Mouse (Mus musculus) intestine, embryonic 14.5 days (tissue): Measurements from ENCODE around the gene 3110018I06Rik. TPM values are rescaled to one million over a fixed set of nuclear protein-coding genes. Genes with fewer than 3 reads are reported as not detected.

ENCODE experiments used
- ATAC-seq: fragments of 200-750 bp; cut with Nextera tagmentation; replicated peaks from 2 replicates; pipeline ENCODE4 v1.8.0; 2017; ENCODE audit warnings: low read depth, moderate number of reproducible peaks, moderate TSS enrichment, moderate library complexity; ENCODE audit not compliant: low FRiP score, low TSS enrichment
- DNase-seq: peaks from one replicate; pipeline ENCODE4 v3.0.0-alpha.2; 2018; ENCODE audit warnings: low spot score
- H3K27ac ChIP-seq: fragments of 300-500 bp; sonication (generic); 2 replicates; pipeline ENCODE4 v1.5.1; 2014; ENCODE audit warnings: low read depth, mild to moderate bottlenecking, control low read depth
- H3K27me3 ChIP-seq: fragments of 300-500 bp; sonication (generic); replicated peaks from 2 replicates; pipeline ENCODE4 v1.6.1; 2014; ENCODE audit warnings: low read length, control low read depth; ENCODE audit not compliant: control insufficient read depth, insufficient read depth
- H3K36me3 ChIP-seq: fragments of 300-500 bp; sonication (generic); 2 replicates; pipeline ENCODE4 v1.6.1; 2014; ENCODE audit warnings: low read length, control low read depth; ENCODE audit not compliant: control insufficient read depth, insufficient read depth
- H3K4me1 ChIP-seq: fragments of 300-500 bp; sonication (generic); replicated peaks from 2 replicates; pipeline ENCODE4 v1.6.1; 2014; ENCODE audit warnings: low read length, control low read depth, mixed read lengths; ENCODE audit not compliant: control insufficient read depth, insufficient read depth
- H3K4me2 ChIP-seq: fragments of 300-500 bp; sonication (generic); 2 replicates; pipeline ENCODE4 v1.6.1; 2014; ENCODE audit warnings: low read length
- H3K4me3 ChIP-seq: fragments of 300-500 bp; sonication (generic); 2 replicates; pipeline ENCODE4 v1.5.1; 2014; ENCODE audit warnings: low read depth, low read length, control low read depth, mixed read lengths
- H3K9ac ChIP-seq: fragments of 300-500 bp; sonication (generic); 2 replicates; pipeline ENCODE4 v1.6.1; 2014; ENCODE audit warnings: mild to moderate bottlenecking, low read length
- H3K9me3 ChIP-seq: fragments of 300-500 bp; sonication (generic); 2 replicates; pipeline ENCODE4 v1.6.1; 2016; ENCODE audit warnings: low read length, control low read depth; ENCODE audit not compliant: control insufficient read depth
- WGBS: fragments of 180-500 bp; shearing (Covaris S2); extraction: QIAGEN DNeasy Blood & Tissue Kit; methylation state at CpG from one replicate; pipeline ENCODE4 v1.1.7; 2014; 5-methylcytosine and 5-hydroxymethylcytosine counted together
- polyA plus RNA-seq: library from polyadenylated mRNA; unstranded; fragments of >200 nt; fragmentation: Nextera tagmentation; extraction: Ambion mirVana; gene quantifications from 2 replicates; pipeline ENCODE4 v1.2.1, GENCODE M21; 2014

Gene 3110018I06Rik
- polyA plus RNA-seq, 1 experiment from 2014 or later, result not detected

DNA sequence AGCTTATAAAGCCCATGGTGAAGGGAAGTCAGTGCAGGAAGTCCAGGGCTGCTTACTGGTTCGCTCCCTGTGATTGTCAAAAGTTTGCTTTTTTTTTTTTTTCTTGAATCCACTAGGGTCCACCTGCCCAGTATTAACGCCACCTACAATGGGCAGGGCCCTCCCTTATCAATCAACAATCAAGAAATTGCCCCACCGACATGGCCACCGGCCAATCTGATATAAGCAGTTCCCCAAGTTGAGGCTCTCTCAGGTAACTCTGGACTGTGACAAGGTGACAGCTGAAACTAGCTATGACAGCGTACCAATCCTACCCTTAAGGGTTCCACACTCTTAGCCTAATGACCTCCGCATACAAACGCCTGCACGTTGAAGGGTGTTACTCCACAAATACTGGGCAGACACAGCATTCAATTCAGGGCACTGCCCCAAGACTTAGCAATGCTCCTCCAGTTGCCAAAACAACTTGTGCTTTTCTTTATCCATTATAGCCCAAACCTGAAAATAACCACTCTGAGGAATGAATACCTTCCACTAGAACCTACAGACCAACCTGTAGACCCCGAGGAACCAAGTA is 21.3 kb downstream of the 3110018I06Rik start:
- DNase-seq (no peak), ATAC-seq (no peak)

DNA sequence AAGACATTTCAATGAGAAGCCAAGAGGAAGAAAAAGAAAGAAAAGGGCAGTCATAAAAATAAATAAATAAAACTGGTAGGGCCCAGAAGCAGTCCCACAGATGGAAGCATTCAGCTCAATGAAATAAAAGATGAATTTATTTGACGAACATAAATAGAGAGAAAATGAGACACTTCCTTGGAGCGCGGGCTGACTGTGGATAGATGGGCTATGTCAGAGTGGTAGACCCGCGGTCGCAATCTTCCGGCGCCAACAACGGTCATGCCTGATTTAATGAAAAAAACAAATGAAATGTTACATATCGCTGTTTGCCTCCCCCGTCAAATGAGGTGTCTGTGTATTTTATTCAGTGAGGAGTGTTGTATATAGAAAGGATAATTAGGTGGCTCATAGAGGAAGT is 22.7 kb downstream of the 3110018I06Rik start:
- Histone ChIP-seq H3K4me1 (no peaks in the 10 kb centered on the region), H3K27ac (no peak overlapping the region), H3K4me2 (no peak overlapping the region), H3K27me3 (no peaks in the 10 kb centered on the region), H3K9ac (no peak overlapping the region), H3K9me3 (no peaks in the 10 kb centered on the region), H3K4me3 (no peak overlapping the region), H3K36me3 (no peaks in the 10 kb centered on the region)
- ATAC-seq (no peak), DNase-seq (no peak)
- WGBS, result 84% methylated on average over 11 of the region's 11 CpGs

More for the DNA sequence above, 21.3 kb downstream of the 3110018I06Rik start:
- H3K9ac ChIP-seq, result no peak overlapping the region
- no peaks in the 10 kb centered on the region for H3K27me3 ChIP-seq
- H3K36me3 ChIP-seq, result no peaks in the 10 kb centered on the region
- no peak overlapping the region for H3K4me3 ChIP-seq
- 82% methylated on average over 9 of the region's 9 CpGs for WGBS
- H3K27ac ChIP-seq, result no peak overlapping the region
- no peaks in the 10 kb centered on the region for H3K9me3 ChIP-seq
- no peaks in the 10 kb centered on the region for H3K4me1 ChIP-seq
- H3K4me2 ChIP-seq, result no peak overlapping the region

DNA sequence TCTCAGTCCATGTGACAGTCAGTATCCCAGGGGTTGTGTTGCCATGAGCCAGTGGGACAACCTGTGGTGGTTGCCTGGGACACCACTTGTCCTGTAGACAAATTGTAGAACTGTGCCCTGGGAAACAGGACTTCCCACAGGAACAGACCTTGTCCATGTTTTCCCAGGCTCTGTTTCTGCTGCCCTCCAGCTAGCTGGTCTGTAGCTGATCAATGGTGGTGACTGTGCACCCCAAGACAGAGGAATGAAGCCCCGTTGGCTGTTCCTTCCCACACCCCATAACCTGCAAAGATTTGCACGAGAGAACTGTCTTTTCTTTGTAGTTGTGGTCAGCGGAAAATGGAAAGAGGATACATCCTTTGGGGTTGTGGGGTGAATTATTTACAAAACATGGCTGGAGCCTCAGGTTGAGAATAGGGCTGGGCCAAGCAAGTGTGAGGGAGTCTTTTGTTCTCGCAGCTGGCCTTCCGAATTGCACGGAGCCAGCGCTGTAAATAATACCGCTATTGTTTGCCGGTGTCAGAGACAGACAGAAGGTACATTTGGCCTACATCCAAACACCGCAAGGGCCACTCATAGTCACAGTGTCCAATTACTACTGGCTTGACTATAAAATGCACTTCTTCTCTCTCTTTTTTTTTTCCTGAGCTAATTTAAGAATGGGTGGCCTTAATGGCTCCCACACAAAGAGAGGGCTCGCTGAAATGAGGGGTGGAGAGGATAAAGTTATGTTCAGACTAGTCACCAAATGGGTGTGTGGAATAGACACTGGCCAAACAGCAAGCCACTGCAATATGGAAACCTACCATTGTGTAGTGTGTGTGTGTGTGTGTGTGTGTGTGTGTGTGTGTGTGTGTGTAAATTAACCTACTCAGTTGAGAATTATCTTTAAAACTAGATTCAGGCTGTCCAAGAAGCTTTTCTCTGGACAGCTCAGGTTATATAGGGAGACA is 28.1 kb downstream of the 3110018I06Rik start:
- ATAC-seq, result 0 out of 2 replicates have a peak, but pooled peaks have one; percentile 19
- Histone ChIP-seq H3K4me2 (no peak overlapping the region), H3K36me3 (no peaks in the 10 kb centered on the region), H3K27ac (no peak overlapping the region), H3K4me1 (no peaks in the 10 kb centered on the region), H3K4me3 (no peak overlapping the region), H3K27me3 (no peaks in the 10 kb centered on the region), H3K9ac (no peak overlapping the region), H3K9me3 (no peaks in the 10 kb centered on the region)
- WGBS, result 68% methylated on average over 11 of the region's 11 CpGs
- no peak for DNase-seq

DNA sequence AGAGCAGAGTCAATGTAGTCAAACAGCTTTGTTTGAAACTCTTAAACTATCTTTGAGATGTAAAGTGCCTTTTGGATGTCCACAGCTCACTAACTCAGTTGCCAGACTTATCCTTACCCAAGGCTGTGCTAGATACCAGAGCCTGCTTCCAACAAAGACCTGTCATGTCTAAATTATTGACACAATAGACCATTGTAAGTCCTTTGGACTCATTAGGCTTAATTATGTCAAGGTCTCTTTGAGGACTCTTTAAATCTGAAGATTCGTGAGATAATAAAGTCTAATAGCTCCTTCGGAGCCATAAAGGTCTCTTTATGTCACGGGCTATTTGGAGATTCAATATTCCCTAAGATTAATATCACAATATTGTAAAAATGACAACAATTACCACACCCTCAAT is 32.5 kb downstream of the 3110018I06Rik start:
- H3K9ac ChIP-seq, result no peak overlapping the region
- no peak overlapping the region for H3K27ac ChIP-seq
- no peaks in the 10 kb centered on the region for H3K27me3 ChIP-seq
- ATAC-seq (no peak), DNase-seq (no peak)
- WGBS, result 70% methylated on average over 3 of the region's 3 CpGs
- no peak overlapping the region for H3K4me3 ChIP-seq
- H3K4me1 ChIP-seq, result no peaks in the 10 kb centered on the region
- H3K9me3 ChIP-seq, result no peaks in the 10 kb centered on the region
- no peak overlapping the region for H3K4me2 ChIP-seq
- no peaks in the 10 kb centered on the region for H3K36me3 ChIP-seq

DNA sequence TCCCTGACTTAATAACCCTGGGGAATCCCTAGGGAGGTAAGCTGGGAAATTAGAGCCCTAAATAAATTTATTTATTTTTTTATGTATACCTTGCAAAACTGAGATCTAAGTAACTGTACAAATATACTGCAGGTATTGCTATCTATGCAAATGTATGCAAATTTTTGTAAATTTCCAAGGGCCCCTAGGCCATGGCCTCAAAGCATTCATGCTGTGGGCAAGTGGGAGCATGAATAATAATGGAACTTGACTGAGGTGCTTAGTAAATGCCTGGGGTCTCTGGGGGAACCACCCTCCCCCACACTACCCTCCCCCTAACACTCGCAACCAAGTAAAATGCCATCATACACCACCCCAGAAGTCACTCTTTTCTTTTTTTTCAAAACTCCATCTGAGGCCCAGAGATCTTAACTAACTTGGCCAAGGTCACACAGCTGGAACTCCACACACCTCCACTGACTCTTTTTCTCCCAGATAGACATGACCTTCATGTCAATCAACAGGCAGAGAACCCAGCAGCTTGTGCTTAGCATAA is 40.0 kb downstream of the 3110018I06Rik start:
- no peaks in the 10 kb centered on the region for H3K4me1 ChIP-seq
- H3K4me2 ChIP-seq, result no peak overlapping the region
- no peak overlapping the region for H3K4me3 ChIP-seq
- no peaks in the 10 kb centered on the region for H3K36me3 ChIP-seq
- WGBS, result 74% methylated on average over 1 of the region's 1 CpGs
- ATAC-seq (no peak), DNase-seq (no peak)
- H3K27me3 ChIP-seq, result no peaks in the 10 kb centered on the region
- H3K9me3 ChIP-seq, result 0 out of 2 replicates have a peak, but pooled peaks cover 3% of the 10 kb centered on the region
- no peak overlapping the region for H3K9ac ChIP-seq
- H3K27ac ChIP-seq, result no peak overlapping the region

DNA sequence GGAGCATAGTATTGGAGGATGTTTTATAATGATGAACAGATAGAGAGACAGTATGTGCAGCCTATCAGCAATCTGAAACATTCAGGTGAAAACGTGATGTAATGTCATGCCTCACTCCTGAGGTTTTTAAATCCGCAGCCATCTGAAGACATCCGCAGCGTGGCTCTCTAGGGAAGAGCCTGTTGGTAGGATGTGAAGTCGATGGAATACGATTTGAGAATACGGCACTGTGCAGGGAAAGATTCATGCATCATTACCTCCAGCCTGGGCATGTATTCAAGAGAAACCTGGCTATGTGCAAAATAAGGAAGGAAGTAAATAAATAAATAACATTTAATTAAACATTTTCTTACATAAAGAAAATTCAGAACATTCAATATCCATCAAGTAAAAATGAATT is 44.4 kb downstream of the 3110018I06Rik start:
- Histone ChIP-seq H3K4me2 (no peak overlapping the region), H3K4me3 (no peak overlapping the region), H3K27me3 (no peaks in the 10 kb centered on the region), H3K4me1 (no peaks in the 10 kb centered on the region), H3K36me3 (no peaks in the 10 kb centered on the region), H3K9me3 (0 out of 2 replicates have a peak, but pooled peaks cover 3% of the 10 kb centered on the region), H3K9ac (no peak overlapping the region), H3K27ac (no peak overlapping the region)
- no peak for DNase-seq
- no peak for ATAC-seq
- WGBS, result 91% methylated on average over 7 of the region's 7 CpGs
